Mouse (Mus musculus) frontal cortex, adult (tissue): ENCODE measurements around the gene Fbln7.

Experiments used
- ATAC-seq: cut with Nextera tagmentation; 2 replicates; pipeline ENCODE4 v1.9.2; 2017; ENCODE audit warnings: mild to moderate bottlenecking, moderate library complexity, mixed read lengths; ENCODE audit not compliant: low TSS enrichment

The Fbln7 gene

GRCm38 (mm10) chr2:128872256-128872655 is 9.5 kb downstream of the Fbln7 start:
- no peak for ATAC-seq

- no peak for ATAC-seq
These were observed 12.7 kb downstream of the Fbln7 start for GRCm38 (mm10) chr2:128875526-128875925.

GRCm38 (mm10) chr2:128881236-128881635 is 18.5 kb downstream of the Fbln7 start:
- no peak for ATAC-seq

GRCm38 (mm10) chr2:128885225-128885811 is 22.5 kb downstream of the Fbln7 start:
- ATAC-seq = no peak

- no peak for ATAC-seq
These were observed 25.2 kb downstream of the Fbln7 start for GRCm38 (mm10) chr2:128887866-128888550.

GRCm38 (mm10) chr2:128890661-128891335 is 28.0 kb downstream of the Fbln7 start:
- ATAC-seq = no peak

- peak; percentile 41; the same call in 1 of the 2 replicates for ATAC-seq
These were observed 29.5 kb downstream of the Fbln7 start for GRCm38 (mm10) chr2:128892180-128892721.

- ATAC-seq = no peak
These were observed 40.1 kb downstream of the Fbln7 start for GRCm38 (mm10) chr2:128902843-128903242.

GRCm38 (mm10) chr2:128903661-128904060 is 40.9 kb downstream of the Fbln7 start:
- no peak for ATAC-seq

GRCm38 (mm10) chr2:128914978-128915377 is 52.2 kb downstream of the Fbln7 start:
- no peak for ATAC-seq

GRCm38 (mm10) chr2:128916528-128916927 is 53.7 kb downstream of the Fbln7 start:
- no peak for ATAC-seq

GRCm38 (mm10) chr2:128924799-128925198 is 62.0 kb downstream of the Fbln7 start:
- ATAC-seq = no peak

- peak; percentile 44; the same call in 1 of the 2 replicates for ATAC-seq
These were observed 65.7 kb downstream of the Fbln7 start for GRCm38 (mm10) chr2:128928446-128928845.

- ATAC-seq = no peak
These were observed 67.9 kb downstream of the Fbln7 start for GRCm38 (mm10) chr2:128930704-128931103.

- ATAC-seq = no peak
These were observed 73.5 kb downstream of the Fbln7 start for GRCm38 (mm10) chr2:128936256-128936655.

GRCm38 (mm10) chr2:128943538-128944528 is 81.1 kb downstream of the Fbln7 start, which contains the start of gene Zc3h8:
Gene Zc3h8 (minus strand): TSS chr2:128944077.
- ATAC-seq = peak; percentile 94
